Mouse (Mus musculus) kidney, embryonic 16.5 days (tissue): ENCODE data around the gene Fam120b. TPM values are rescaled to one million over a fixed set of nuclear protein-coding genes. Genes with fewer than 3 reads are reported as not detected.

Experiments used
- ATAC-seq: fragments of 200-750 bp; cut with Nextera tagmentation; 2 replicates; pipeline ENCODE4 v1.8.0; 2017; ENCODE audit warnings: moderate TSS enrichment; ENCODE audit not compliant: low FRiP score, low TSS enrichment
- H3K27ac ChIP-seq: fragments of 300-500 bp; sonication (generic); 2 replicates; pipeline ENCODE4 v1.5.1; 2014; ENCODE audit warnings: low read length
- H3K27me3 ChIP-seq: fragments of 300-500 bp; sonication (generic); 2 replicates; pipeline ENCODE4 v1.6.1; 2014; ENCODE audit warnings: low read length, control low read depth, mixed read lengths; ENCODE audit not compliant: insufficient read depth
- H3K36me3 ChIP-seq: fragments of 300-500 bp; sonication (generic); 2 replicates; pipeline ENCODE4 v1.6.1; 2014; ENCODE audit warnings: low read length, control low read depth, mixed read lengths; ENCODE audit not compliant: insufficient read depth
- H3K4me1 ChIP-seq: fragments of 300-500 bp; sonication (generic); 2 replicates; pipeline ENCODE4 v1.6.1; 2014; ENCODE audit warnings: low read length, control low read depth, mixed read lengths; ENCODE audit not compliant: insufficient read depth
- H3K4me2 ChIP-seq: fragments of 300-500 bp; sonication (generic); replicated peaks from 2 replicates; pipeline ENCODE4 v1.6.1; 2014; ENCODE audit warnings: low read depth, low read length
- H3K4me3 ChIP-seq: fragments of 300-500 bp; sonication (generic); 2 replicates; pipeline ENCODE4 v1.5.1; 2014; ENCODE audit warnings: mild to moderate bottlenecking, low read length
- H3K9ac ChIP-seq: fragments of 300-500 bp; sonication (generic); replicated peaks from 2 replicates; pipeline ENCODE4 v1.6.1; 2014; ENCODE audit warnings: low read length
- H3K9me3 ChIP-seq: fragments of 300-500 bp; sonication (generic); 2 replicates; pipeline ENCODE4 v1.6.1; 2016; ENCODE audit warnings: low read length, control low read depth
- whole genome bisulfite sequencing: fragments of 180-500 bp; shearing (Covaris S2); extraction: QIAGEN DNeasy Blood & Tissue Kit; methylation state at CpG from one replicate; pipeline ENCODE4 v1.1.7; 2014; 5-methylcytosine and 5-hydroxymethylcytosine counted together
- polyA plus RNA-seq: library from polyadenylated mRNA; unstranded; fragments of >200 nt; fragmentation: Nextera tagmentation; extraction: Ambion mirVana; gene quantifications from 2 replicates; pipeline ENCODE4 v1.2.1, GENCODE M21; 2015

Fam120b gene
- 31.4 and 32.4 TPM in 2 replicates for polyA plus RNA-seq

DNA sequence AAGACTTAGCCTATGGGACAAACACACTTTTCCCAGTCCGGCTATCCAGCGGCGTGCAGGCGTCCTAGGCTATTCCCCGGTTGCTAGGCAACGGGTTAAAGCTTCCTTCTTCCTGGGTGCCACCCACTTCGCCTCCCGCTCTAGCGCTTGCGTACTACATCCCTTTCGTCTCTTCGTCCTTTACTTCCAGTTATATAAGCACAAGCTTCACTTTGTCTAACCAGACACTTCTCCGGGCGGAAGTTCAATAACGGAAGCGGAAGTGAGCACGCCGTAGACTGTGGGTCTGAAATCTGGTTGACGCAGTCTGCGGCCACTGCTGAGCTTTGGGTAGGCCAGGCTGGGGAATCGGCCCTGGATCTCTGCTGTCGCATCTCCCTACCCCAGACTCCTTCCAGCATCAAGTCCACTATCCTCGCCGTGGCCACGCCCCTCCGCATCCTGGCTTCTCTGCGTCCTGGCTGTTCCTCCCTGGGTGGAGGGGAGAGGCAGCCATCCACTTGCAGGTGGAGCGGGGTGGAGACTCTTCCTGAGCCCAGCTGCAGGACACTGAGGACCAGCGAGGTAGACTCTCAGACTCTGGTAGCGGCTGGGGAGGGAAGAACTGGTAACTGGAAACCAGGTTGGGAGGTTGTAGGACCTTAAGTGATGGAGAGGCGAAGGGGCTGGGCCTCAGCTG is at the start of gene Fam120b:
Gene Fam120b (plus strand): TSS at position 206 of the 679 bp plus-strand sequence.
- Histone ChIP-seq H3K27me3 (no peaks in the 10 kb centered on the region), H3K9me3 (no peaks in the 10 kb centered on the region), H3K27ac (peak within 1 kb of the TSS; percentile 89), H3K9ac (peak within 1 kb of the TSS; percentile 93), H3K36me3 (no peaks in the 10 kb centered on the region), H3K4me1 (peaks cover 19% of the 10 kb centered on the region), H3K4me2 (peak within 1 kb of the TSS; percentile 91), H3K4me3 (peak within 1 kb of the TSS; percentile 96)
- ATAC-seq, result peak; percentile 98
- WGBS, result under 1% methylated on average over 31 of the region's 31 CpGs

DNA sequence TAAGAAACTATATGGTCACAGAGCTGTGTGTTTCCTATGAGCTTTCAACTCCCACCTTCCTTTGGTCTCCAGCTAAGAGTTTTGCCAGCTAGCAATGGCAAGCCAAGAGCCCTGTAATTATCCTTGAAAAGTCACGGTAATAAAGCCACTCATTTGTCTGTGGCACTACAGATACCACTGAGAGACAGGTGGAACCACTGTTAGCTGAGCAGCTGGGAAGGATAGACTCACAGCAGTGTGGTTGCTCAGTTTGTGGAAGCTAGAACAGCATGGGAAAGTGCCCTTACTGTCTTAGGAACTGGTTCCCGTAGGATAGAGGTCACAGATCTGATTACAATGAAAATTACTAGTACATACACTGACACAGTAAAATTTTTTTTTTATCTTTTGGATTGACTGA is 45.9 kb upstream of the Fam120b start:
- no peak overlapping the region for H3K27ac ChIP-seq
- H3K9ac ChIP-seq, result no peak overlapping the region
- 60% methylated on average over 2 of the region's 2 CpGs for WGBS
- H3K4me2 ChIP-seq, result no peak overlapping the region
- no peaks in the 10 kb centered on the region for H3K27me3 ChIP-seq
- H3K9me3 ChIP-seq, result no peaks in the 10 kb centered on the region
- no peaks in the 10 kb centered on the region for H3K36me3 ChIP-seq
- H3K4me1 ChIP-seq, result peaks cover 4% of the 10 kb centered on the region; the same call in 1 of the 2 replicates
- no peak overlapping the region for H3K4me3 ChIP-seq
- ATAC-seq, result no peak

DNA sequence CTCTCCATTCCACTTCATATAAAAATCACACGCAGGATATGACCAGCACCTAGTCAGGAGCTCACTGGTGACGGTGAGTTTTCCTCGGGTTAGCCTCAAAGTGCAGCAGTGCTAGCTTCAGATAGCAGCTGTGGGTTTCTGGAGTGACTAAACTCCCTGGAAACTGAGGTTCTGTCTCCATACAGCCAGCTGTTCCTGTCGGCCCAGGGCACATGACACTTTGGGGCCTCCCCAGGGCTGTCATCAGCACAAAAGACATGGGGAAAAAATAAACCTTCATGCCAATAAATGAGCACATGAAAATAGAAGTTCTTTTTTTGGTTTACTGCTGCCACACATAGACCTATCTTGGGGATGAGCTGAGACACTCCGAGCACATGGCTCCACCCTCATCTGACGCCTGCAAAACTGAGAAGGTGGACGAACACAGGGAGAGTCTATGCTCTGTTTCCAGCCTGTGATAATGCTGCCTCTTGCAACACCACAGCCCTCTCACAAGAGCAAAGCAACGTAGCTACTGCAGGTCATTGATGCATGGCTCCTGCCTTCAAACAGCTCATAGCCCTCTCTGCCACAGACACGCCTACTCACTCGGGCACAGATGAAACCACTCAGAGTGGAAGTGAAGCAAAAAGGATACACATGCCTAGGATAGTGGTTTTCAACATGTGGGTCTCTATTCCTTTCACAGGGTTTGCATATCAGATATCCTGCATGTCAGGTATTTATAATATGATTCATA is 43.0 kb upstream of the Fam120b start:
- Histone ChIP-seq H3K36me3 (no peaks in the 10 kb centered on the region), H3K4me1 (peaks cover 4% of the 10 kb centered on the region; the same call in 1 of the 2 replicates), H3K9me3 (no peaks in the 10 kb centered on the region), H3K4me2 (no peak overlapping the region), H3K4me3 (no peak overlapping the region), H3K27ac (no peak overlapping the region), H3K27me3 (no peaks in the 10 kb centered on the region), H3K9ac (no peak overlapping the region)
- ATAC-seq, result peak; percentile 83
- 46% methylated on average over 10 of the region's 10 CpGs for WGBS

DNA sequence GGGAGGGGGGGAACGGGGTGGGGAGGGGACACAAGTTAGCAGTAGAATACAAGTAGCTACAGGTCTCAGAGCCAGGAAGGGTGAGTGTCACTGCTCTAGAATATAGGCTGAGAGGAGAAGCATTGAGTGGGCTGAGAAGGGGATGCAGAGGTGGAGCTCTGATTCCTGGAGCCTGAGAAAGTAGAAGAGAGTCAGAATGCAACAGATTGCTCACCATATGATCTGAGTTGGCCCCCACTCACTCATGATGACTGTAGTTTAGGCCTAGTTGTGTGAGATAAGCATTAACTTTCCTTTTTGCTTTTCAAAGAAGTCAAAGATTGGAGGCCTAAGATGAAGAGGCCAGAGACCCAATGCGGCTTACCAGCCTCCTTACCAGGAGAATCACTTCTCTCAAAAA is 42.0 kb upstream of the Fam120b start:
- H3K9me3 ChIP-seq, result no peaks in the 10 kb centered on the region

DNA sequence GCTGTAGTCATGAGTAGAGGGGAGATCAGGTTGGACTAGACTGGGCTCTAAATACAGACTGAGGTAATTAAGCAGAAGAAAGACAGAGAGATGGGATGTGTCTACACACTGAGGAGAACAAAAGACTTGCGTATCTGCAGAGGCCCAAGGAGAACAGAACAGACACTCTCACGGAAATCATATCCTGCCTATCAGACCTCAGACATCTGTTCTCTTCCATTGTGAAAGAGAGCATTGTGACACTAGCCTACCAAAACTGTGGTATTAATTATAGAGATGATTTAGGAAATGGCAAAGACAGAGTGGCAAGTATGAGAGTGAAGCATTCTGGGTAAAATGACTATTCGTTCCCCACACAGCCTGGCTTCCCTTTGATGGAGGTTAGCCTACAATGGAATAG is 40.9 kb upstream of the Fam120b start:
- H3K27ac ChIP-seq, result no peak overlapping the region
- no peak for ATAC-seq
- no peak overlapping the region for H3K4me3 ChIP-seq
- WGBS, result 90% methylated on average over 3 of the region's 3 CpGs
- no peaks in the 10 kb centered on the region for H3K27me3 ChIP-seq
- H3K36me3 ChIP-seq, result no peaks in the 10 kb centered on the region
- H3K9ac ChIP-seq, result no peak overlapping the region
- H3K4me2 ChIP-seq, result no peak overlapping the region
- H3K4me1 ChIP-seq, result peaks cover 4% of the 10 kb centered on the region; the same call in 1 of the 2 replicates
- no peaks in the 10 kb centered on the region for H3K9me3 ChIP-seq

More for the DNA sequence above, 42.0 kb upstream of the Fam120b start:
- Histone ChIP-seq H3K4me1 (peaks cover 4% of the 10 kb centered on the region; the same call in 1 of the 2 replicates), H3K4me2 (no peak overlapping the region), H3K36me3 (no peaks in the 10 kb centered on the region), H3K9ac (no peak overlapping the region), H3K27me3 (no peaks in the 10 kb centered on the region), H3K27ac (no peak overlapping the region), H3K4me3 (no peak overlapping the region)
- WGBS, result 78% methylated on average over 2 of the region's 2 CpGs
- ATAC-seq, result no peak

DNA sequence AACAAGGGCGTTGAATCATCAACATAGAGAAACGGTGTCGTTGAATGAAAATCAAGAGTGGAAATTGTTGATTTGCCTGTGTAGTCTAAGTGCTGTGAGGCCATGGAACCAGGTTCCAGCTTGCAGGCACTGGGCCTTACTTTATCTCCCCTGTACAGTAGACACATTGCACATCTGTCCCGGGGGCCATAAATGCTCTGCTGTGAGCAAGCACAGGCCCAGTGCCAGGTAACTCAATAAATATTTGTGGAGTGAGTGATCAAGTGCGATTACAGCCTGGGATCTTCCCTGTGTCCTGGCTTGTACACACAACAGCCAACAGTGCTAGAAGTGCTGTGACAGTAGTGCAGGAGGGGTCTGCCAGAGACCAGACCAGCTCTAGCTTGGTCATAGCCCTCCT is 39.5 kb upstream of the Fam120b start:
- no peak for ATAC-seq
- Histone ChIP-seq H3K36me3 (no peaks in the 10 kb centered on the region), H3K9me3 (no peaks in the 10 kb centered on the region), H3K27ac (no peak overlapping the region), H3K4me3 (no peak overlapping the region), H3K4me1 (peaks cover 4% of the 10 kb centered on the region; the same call in 1 of the 2 replicates), H3K9ac (no peak overlapping the region), H3K4me2 (no peak overlapping the region), H3K27me3 (no peaks in the 10 kb centered on the region)
- 86% methylated on average over 5 of the region's 5 CpGs for WGBS

DNA sequence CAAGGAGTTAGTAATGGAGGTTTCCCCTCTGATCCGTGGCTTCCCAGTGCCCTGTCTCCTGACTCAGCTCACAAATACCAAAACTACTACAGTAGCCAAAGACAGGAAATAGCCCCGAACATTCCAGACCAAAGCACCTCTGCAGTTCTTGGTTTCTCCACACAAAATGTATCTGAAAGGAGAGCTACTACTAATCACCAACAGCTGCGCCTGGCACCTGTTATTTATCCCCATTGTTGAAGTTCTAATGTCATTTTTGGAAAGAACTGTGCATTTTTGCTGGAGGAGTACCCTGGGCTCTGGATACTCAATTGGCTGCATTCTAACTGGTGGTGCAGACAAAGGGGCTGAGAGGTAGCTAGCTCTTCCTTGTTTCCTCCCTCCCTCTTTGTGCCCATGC is 38.9 kb upstream of the Fam120b start:
- H3K4me2 ChIP-seq, result no peak overlapping the region
- H3K27me3 ChIP-seq, result no peaks in the 10 kb centered on the region
- ATAC-seq, result no peak
- no peaks in the 10 kb centered on the region for H3K36me3 ChIP-seq
- 71% methylated on average over 3 of the region's 3 CpGs for WGBS
- H3K9me3 ChIP-seq, result no peaks in the 10 kb centered on the region
- no peak overlapping the region for H3K27ac ChIP-seq
- no peak overlapping the region for H3K9ac ChIP-seq
- no peak overlapping the region for H3K4me3 ChIP-seq
- peaks cover 4% of the 10 kb centered on the region; the same call in 1 of the 2 replicates for H3K4me1 ChIP-seq

DNA sequence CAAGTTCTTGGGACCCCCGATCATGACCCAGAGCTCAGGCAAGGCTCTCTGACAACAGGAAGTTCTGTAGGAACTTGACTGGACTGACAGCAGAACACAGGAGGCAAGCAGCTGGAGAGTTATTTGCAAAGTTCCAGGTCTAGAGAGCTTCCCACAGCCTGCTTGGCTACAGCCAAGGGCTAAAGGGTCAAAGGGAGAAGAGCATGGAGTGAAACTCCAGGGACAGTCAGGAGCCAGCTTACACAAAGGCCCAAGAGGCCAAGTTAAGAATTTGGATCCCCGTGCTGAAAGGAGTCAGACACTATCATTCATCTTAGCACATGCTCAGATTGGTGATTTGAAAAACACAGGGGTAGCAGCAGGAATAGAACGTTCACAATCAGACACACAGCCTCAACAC is 32.3 kb upstream of the Fam120b start:
- no peak overlapping the region for H3K4me2 ChIP-seq
- H3K36me3 ChIP-seq, result peaks cover 13% of the 10 kb centered on the region
- no peak overlapping the region for H3K9ac ChIP-seq
- no peak overlapping the region for H3K4me3 ChIP-seq
- H3K27ac ChIP-seq, result no peak overlapping the region
- H3K27me3 ChIP-seq, result no peaks in the 10 kb centered on the region
- no peak for ATAC-seq
- no peaks in the 10 kb centered on the region for H3K9me3 ChIP-seq
- 50% methylated on average over 3 of the region's 3 CpGs for WGBS
- no peaks in the 10 kb centered on the region for H3K4me1 ChIP-seq

DNA sequence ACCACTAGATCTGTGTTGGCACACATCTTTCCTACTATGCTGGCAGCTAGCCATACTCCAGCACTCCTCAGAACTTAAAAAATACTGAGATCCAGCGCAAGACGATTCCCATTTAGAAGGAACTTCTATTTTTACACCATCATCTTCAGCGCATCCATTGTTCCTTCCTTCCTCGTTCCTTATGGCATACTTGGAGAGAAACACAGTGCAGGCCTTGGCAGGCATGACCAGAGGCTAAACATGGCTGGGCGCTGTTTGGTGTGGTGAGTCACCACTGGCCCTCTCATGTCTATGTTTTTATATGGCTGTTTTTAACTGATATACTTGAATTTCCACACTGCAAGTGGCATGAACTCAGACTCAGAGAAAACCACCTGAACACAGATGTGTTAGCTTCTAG is 30.4 kb upstream of the Fam120b start:
- no peak overlapping the region for H3K27ac ChIP-seq

DNA sequence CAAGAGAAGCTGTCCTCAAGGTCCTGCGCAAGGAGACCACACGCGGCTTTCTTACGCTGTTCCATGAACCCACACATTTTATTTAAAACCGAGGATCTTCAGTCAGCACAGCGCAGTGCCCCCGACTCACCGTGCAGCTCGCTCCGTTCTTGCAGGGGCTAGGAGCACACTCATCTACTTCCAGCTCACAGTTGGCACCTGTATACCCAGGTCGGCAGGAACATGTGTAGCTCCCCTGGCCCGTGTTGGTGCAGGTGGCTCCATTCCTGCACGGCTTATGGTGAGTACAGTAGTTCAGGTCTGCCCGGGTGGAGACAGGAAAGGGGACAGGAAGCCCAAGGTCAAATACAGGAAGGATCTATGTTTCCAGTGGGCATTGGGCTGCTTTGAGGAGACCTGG is 25.6 kb upstream of the Fam120b start:
- no peak overlapping the region for H3K9ac ChIP-seq
- peaks cover 19% of the 10 kb centered on the region for H3K4me1 ChIP-seq
- 91% methylated on average over 14 of the region's 14 CpGs for whole genome bisulfite sequencing
- peaks cover 11% of the 10 kb centered on the region for H3K27me3 ChIP-seq
- no peak for ATAC-seq
- H3K4me2 ChIP-seq, result 0 out of 2 replicates have a peak overlapping the region, but pooled peaks have one; percentile 7
- peak overlapping the region; percentile 6; the same call in 1 of the 2 replicates for H3K4me3 ChIP-seq
- H3K27ac ChIP-seq, result no peak overlapping the region
- peaks cover 21% of the 10 kb centered on the region for H3K36me3 ChIP-seq
- no peaks in the 10 kb centered on the region for H3K9me3 ChIP-seq

More for the DNA sequence above, 30.4 kb upstream of the Fam120b start:
- Histone ChIP-seq H3K27me3 (no peaks in the 10 kb centered on the region), H3K4me1 (no peaks in the 10 kb centered on the region), H3K36me3 (peaks cover 18% of the 10 kb centered on the region), H3K4me2 (no peak overlapping the region), H3K4me3 (no peak overlapping the region), H3K9ac (no peak overlapping the region), H3K9me3 (no peaks in the 10 kb centered on the region)
- 75% methylated on average over 5 of the region's 5 CpGs for WGBS
- ATAC-seq, result peak; percentile 60; the same call in 1 of the 2 replicates
